Comparison of ENCODE assay signal across 9 mouse cellular contexts in the genomic region with DNA sequence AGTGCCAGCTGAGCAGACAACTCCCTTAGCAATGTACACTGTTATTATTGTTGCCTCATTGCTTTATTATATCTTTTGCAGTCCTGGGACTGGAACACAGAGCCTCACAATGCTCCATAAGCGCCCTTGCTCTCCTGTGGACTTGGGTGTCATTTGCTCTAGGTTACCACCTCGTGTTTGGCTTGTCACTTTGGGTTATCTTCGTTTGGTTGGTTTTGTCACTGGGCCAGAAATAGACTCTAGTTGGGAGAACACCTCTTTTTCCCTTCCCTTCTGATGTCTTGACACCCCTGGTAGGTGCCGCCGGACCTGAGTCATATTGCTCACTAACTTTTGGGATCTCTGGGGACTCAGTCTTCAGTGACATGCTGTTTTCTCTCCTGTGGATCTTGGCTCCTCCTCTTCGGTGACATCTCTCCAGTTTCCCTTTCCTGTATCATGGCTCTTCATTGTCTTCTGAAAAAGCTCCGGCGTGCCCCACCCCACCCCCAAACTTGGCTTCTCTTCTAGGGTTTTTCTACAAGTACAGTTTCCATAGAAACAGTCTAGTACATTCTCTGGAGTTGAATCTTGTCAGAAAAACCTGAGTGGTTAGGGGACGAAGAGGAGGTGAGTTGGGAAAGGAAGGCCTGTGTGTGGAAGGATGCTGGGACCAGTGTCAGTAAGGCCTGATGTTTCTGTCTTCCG.
DNase-seq lines count a peak whose midpoint lies in the region; ATAC-seq and TF ChIP-seq lines count a peak whose summit lies in the region.
"Had no signal": no experiment of that assay in that cellular context is flagged by ENCODE, and none has a peak within 500 bp of the region (broad histone marks: within the 10 kb centered on the region; RNA-seq: fewer than 3 reads in every experiment).

No protein-coding gene starts in this region.

- H3K36me3 ChIP-seq in heart, postnatal 0 days (replicated peaks; ENCODE audit: control insufficient read depth, insufficient read depth, low read length), result no peaks in the 10 kb centered on the region
- H3K36me3 ChIP-seq in heart, embryonic 11.5 days (ENCODE audit: control insufficient read depth, insufficient read depth, low read length), result no peaks in the 10 kb centered on the region
- no peaks in the 10 kb centered on the region for H3K36me3 ChIP-seq in midbrain, postnatal 0 days (ENCODE audit: insufficient read depth, low read length)
- no peaks in the 10 kb centered on the region for H3K36me3 ChIP-seq in midbrain, embryonic 15.5 days (replicated peaks)
- H3K36me3 ChIP-seq: limb, embryonic 10.5 days had no signal

- peak overlapping the region; percentile 60 for H3K27ac ChIP-seq in heart, postnatal 0 days (ENCODE audit: low read depth)
- H3K27ac ChIP-seq in heart, embryonic 11.5 days (ENCODE audit: low read depth, low read length), result no peak overlapping the region
- no peak overlapping the region for H3K27ac ChIP-seq in midbrain, postnatal 0 days (ENCODE audit: low read depth, low read length)
- H3K27ac ChIP-seq in midbrain, embryonic 15.5 days, result no peak overlapping the region

- no peak overlapping the region for H3K9ac ChIP-seq in heart, postnatal 0 days (replicated peaks; ENCODE audit: low read depth, low read length)
- H3K9ac ChIP-seq in heart, embryonic 11.5 days (ENCODE audit: low read depth, low read length), result no peak overlapping the region
- no peak overlapping the region for H3K9ac ChIP-seq in midbrain, postnatal 0 days (replicated peaks; ENCODE audit: low read length, poor library complexity, severe bottlenecking)
- H3K9ac ChIP-seq in midbrain, embryonic 15.5 days, result no peak overlapping the region
- H3K9ac ChIP-seq: lung, embryonic 14.5 days had no signal

- TF ChIP-seq EP300 in heart, postnatal 0 days (IDR thresholded peaks at IDR 0.05; ENCODE audit: low read depth), result no peak

- peak; percentile 11 for DNase-seq in heart, postnatal 0 days (ENCODE audit: low spot score)
- peak; percentile 24 for DNase-seq in midbrain, postnatal 0 days (ENCODE audit: low spot score)
- peak; percentile 91 for DNase-seq in cerebellum, adult 9-11 months
- DNase-seq in T-cell, adult 2 months (ENCODE audit: low spot score), result no peak
- DNase-seq: lung, embryonic 14.5 days had no signal

- H3K4me1 ChIP-seq in heart, postnatal 0 days (ENCODE audit: control insufficient read depth, insufficient read depth), result peaks cover 24% of the 10 kb centered on the region
- H3K4me1 ChIP-seq in heart, embryonic 11.5 days (ENCODE audit: control insufficient read depth, insufficient read depth, low read length), result peaks cover 9% of the 10 kb centered on the region; the same call in 1 of the 2 replicates
- peaks cover 8% of the 10 kb centered on the region; the same call in 1 of the 2 replicates for H3K4me1 ChIP-seq in midbrain, postnatal 0 days (ENCODE audit: insufficient read depth, low read length)
- peaks cover 22% of the 10 kb centered on the region for H3K4me1 ChIP-seq in midbrain, embryonic 15.5 days

- WGBS in heart, postnatal 0 days, result 67% methylated on average over 10 of the region's 10 CpGs
- WGBS in heart, embryonic 11.5 days (ENCODE audit: insufficient replicate concordance), result 74% methylated on average over 10 of the region's 10 CpGs
- 71% methylated on average over 10 of the region's 10 CpGs for WGBS in midbrain, postnatal 0 days
- 84% methylated on average over 10 of the region's 10 CpGs for WGBS in midbrain, embryonic 15.5 days

- H3K27me3 ChIP-seq in heart, postnatal 0 days (ENCODE audit: control insufficient read depth, insufficient read depth, low read length), result no peaks in the 10 kb centered on the region
- no peaks in the 10 kb centered on the region for H3K27me3 ChIP-seq in heart, embryonic 11.5 days (ENCODE audit: control insufficient read depth, insufficient read depth, low read length)
- no peaks in the 10 kb centered on the region for H3K27me3 ChIP-seq in midbrain, postnatal 0 days (ENCODE audit: insufficient read depth, low read length)
- no peaks in the 10 kb centered on the region for H3K27me3 ChIP-seq in midbrain, embryonic 15.5 days (replicated peaks)

- no peak overlapping the region for H3K4me2 ChIP-seq in heart, postnatal 0 days (ENCODE audit: low read depth, low read length)
- H3K4me2 ChIP-seq in heart, embryonic 11.5 days, result no peak overlapping the region
- no peak overlapping the region for H3K4me2 ChIP-seq in midbrain, postnatal 0 days (ENCODE audit: low read depth, low read length, poor library complexity, severe bottlenecking)
- H3K4me2 ChIP-seq in midbrain, embryonic 15.5 days, result no peak overlapping the region
- H3K4me2 ChIP-seq: lung, embryonic 14.5 days had no signal

- ATAC-seq in heart, postnatal 0 days (ENCODE audit: insufficient read depth, low read depth), result no peak
- ATAC-seq in heart, embryonic 11.5 days (replicated peaks; ENCODE audit: insufficient number of reproducible peaks, low FRiP score, low TSS enrichment), result no peak
- no peak for ATAC-seq in midbrain, postnatal 0 days (ENCODE audit: low FRiP score)
- ATAC-seq in midbrain, embryonic 15.5 days (replicated peaks), result no peak
- no peak for ATAC-seq in megakaryocyte-erythroid progenitor cell, adult 5-6 weeks (replicated peaks; ENCODE audit: low FRiP score, low TSS enrichment, poor library complexity, severe bottlenecking)

- H3K9me3 ChIP-seq in heart, postnatal 0 days (replicated peaks; ENCODE audit: control insufficient read depth, low read length), result no peaks in the 10 kb centered on the region
- no peaks in the 10 kb centered on the region for H3K9me3 ChIP-seq in heart, embryonic 11.5 days (replicated peaks; ENCODE audit: control insufficient read depth, low read length)
- H3K9me3 ChIP-seq in midbrain, postnatal 0 days (ENCODE audit: low read length), result no peaks in the 10 kb centered on the region
- no peaks in the 10 kb centered on the region for H3K9me3 ChIP-seq in midbrain, embryonic 15.5 days
- H3K9me3 ChIP-seq: limb, embryonic 10.5 days had no signal

- TF ChIP-seq CTCF in heart, postnatal 0 days (IDR thresholded peaks at IDR 0.05; ENCODE audit: low read depth), result no peak
- no peak for TF ChIP-seq CTCF in midbrain, postnatal 0 days (IDR thresholded peaks at IDR 0.05)

- H3K4me3 ChIP-seq in heart, postnatal 0 days (ENCODE audit: low read depth, low read length), result no peak overlapping the region
- H3K4me3 ChIP-seq in heart, embryonic 11.5 days (ENCODE audit: low read depth, low read length), result no peak overlapping the region
- H3K4me3 ChIP-seq in midbrain, postnatal 0 days (ENCODE audit: low read depth, low read length), result no peak overlapping the region
- H3K4me3 ChIP-seq in midbrain, embryonic 15.5 days, result no peak overlapping the region
- H3K4me3 ChIP-seq: limb, embryonic 10.5 days had no signal
